Mouse (Mus musculus) lung, adult 18-20 months (tissue): ENCODE data around the gene Timm29.

Source experiments
- DNase-seq, 2 experiments: peaks; one replicate each; pipeline ENCODE4 v3.0.0; 2022; ENCODE audit warnings: mixed read lengths in 2 of 2

Gene Timm29

DNA sequence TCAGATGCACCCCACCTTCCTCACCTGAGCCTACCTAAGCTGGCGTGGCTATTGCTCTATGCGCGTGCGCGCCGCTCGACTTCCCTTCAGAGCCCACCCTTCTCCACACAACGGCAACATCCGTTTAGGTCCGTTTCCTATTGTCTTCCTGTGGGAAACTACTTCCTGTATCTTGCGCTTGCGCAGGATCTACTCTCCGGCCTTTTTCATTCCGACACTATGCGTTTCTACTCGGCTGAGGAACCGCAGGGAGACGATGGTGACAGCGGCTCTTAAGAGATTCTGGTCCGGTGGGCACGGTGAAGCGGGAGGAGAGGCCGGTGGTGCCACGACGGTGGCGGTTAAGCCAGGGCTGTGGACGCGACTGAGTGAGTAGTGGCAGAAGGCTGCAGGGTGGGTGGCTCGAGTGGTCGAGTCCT lies at the start of gene Timm29, which contains the start of gene Yipf2:
Gene Timm29 (plus strand): TSS at position 20 of the 419 bp plus-strand sequence.
Gene Yipf2 (minus strand): TSS at position 126 of the 419 bp plus-strand sequence.
- DNase-seq = peak; percentile 91 to 94

GRCm38 (mm10) chr9:21545351-21545915 lies 47.1 kb upstream of the Timm29 start:
- DNase-seq = no peak

DNA sequence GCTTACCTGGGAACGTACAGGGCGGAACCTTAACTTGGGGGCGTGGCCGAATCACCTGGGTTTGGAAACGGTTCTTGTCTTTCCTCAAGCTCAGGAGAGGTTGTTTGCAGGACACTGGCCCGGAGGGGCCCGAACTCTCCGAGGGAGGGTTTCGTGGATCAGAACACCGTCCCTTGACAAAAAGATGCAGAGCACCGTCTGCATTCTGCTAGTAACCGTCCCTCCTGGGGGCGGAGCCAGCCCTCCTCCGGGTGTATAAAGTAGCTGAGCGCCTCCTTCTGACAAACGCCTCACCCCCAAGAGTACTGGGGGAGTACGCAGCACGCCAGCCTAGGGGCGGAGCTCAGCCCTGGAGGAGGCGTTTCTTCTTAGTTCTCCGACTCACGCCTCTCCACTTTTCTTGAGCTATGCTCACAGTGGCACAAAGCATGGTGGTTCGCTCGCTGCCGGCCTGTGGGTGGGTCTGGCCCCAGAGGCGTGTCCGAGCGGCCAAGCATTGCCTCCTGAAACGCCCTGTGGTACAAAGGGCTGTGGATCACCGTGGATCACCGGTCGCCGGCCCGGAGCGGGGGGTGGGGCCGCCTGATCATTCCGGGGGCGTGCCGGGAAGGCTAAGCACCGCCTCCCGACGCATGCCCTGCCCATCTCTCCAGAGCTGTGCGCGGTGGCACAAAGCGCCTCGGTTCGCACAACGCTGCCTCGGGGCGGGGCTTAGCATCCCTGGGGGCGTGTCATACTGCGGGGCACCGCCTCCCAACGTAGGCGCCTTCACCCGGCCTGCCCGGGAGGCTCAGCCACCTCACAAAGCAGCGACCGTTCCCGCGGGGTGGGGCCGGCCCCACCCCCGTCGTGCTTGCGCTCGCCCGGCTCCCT lies 46.4 kb upstream of the Timm29 start:
- DNase-seq = peak; percentile 99

GRCm38 (mm10) chr9:21546789-21547074 lies 45.8 kb upstream of the Timm29 start, which contains the start of gene Carm1:
TSS of gene Carm1 (plus strand) at chr9:21546894.
- no peak for DNase-seq

GRCm38 (mm10) chr9:21547075-21547941 lies 45.2 kb upstream of the Timm29 start:
- peak; percentile 59 to 61 for DNase-seq

- DNase-seq = no peak
Measured at GRCm38 (mm10) chr9:21551049-21551448, 41.5 kb upstream of the Timm29 start.

- DNase-seq = no peak
Measured at GRCm38 (mm10) chr9:21553607-21554273, 38.8 kb upstream of the Timm29 start.

GRCm38 (mm10) chr9:21555198-21555742 lies 37.3 kb upstream of the Timm29 start:
- no peak for DNase-seq

DNA sequence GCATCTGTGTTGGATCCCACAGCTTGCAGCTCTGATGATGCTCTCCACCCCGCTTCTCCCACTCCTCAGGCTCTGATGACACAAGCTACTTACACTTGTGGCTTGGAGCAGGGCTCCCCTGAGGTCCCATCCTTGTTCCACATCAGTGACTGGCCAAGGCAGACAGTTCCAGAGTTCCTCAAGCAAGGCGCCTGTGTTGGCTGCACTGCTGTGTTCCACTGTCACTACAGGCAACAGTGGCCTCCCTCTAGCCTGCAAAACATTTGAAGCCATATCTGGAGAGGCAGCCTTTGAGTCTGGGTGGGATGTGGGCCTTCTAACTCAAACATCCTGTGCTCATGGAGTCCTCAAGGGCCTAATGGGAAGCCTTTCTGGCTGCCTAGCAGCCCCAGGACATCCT lies 35.5 kb upstream of the Timm29 start:
- no peak for DNase-seq

GRCm38 (mm10) chr9:21557556-21557955 lies 35.0 kb upstream of the Timm29 start:
- DNase-seq = no peak

DNA sequence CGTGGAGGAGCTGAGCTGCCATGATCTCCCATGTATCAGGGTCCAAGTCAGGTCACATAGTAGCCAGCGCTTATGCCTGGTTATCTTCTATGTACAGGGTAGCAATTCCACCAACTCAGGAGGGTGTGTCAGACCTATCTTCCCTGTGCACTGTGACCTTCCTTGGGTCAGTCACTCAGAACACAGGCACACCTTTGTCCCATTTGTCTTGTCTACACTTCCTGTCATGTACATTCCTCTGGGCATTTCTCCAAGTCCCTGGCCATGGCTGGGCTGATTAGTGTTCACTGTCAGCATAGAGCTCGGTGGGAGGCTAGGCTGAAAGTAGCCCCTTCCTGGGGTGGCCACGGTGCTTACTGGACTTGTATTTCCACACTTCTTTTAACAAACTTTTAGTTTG lies 34.2 kb upstream of the Timm29 start:
- DNase-seq = no peak

GRCm38 (mm10) chr9:21559151-21559550 lies 33.4 kb upstream of the Timm29 start:
- DNase-seq = no peak

GRCm38 (mm10) chr9:21564420-21564819 lies 28.1 kb upstream of the Timm29 start:
- no peak for DNase-seq

- no peak for DNase-seq
Measured at GRCm38 (mm10) chr9:21565004-21565586, 27.4 kb upstream of the Timm29 start.

DNA sequence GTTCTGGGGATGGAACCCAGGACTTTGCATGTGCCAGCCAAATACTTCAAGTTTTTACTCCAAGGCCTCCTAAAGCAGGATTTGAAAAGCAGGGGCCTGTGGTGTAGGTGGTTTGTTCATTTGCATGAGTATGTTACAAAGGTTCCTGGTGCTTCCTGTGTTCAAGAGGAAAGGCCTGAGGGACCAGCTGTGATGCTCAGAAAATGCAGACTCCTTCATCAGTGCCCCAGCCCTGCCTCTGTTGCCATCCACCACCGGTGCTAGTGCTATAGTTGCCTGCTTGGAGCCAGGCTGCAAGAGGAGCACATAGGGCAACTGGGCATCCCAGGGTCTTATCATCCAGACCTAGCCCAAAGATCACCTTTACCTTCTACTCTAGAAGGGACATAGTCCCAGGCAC lies 26.0 kb upstream of the Timm29 start:
- DNase-seq = no peak

- no peak for DNase-seq
Measured at GRCm38 (mm10) chr9:21567051-21567450, 25.5 kb upstream of the Timm29 start.

DNA sequence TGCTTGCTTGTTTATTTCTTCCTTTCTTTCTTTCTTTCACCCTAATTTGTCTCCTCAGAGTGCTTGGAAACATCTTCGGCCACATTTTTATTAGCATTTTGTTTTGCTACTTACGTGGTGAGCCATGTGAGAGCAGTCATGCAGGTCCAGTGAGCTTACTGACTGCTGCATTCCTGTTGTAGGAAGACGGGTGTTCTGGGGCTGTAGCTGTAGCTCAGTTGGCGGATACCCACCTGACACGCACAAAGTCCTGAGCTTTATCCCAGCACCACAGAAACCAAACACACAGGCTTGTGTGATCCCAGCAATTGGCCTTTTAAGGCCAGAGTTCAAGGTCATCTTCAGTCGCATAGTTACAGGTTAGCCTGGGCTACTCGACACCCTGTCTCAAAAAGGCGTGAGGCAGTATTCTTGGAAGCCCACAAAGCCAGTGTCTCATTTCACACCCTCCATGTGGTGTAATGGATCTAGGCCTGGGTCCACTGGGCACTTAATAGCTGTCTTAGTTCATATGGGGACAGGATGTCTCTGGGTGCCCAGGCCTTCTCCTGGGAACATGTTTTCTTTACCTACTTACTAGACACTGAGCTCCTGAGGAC lies 23.8 kb upstream of the Timm29 start:
- DNase-seq = no peak

GRCm38 (mm10) chr9:21574012-21574801 lies 18.3 kb upstream of the Timm29 start:
- no peak for DNase-seq

DNA sequence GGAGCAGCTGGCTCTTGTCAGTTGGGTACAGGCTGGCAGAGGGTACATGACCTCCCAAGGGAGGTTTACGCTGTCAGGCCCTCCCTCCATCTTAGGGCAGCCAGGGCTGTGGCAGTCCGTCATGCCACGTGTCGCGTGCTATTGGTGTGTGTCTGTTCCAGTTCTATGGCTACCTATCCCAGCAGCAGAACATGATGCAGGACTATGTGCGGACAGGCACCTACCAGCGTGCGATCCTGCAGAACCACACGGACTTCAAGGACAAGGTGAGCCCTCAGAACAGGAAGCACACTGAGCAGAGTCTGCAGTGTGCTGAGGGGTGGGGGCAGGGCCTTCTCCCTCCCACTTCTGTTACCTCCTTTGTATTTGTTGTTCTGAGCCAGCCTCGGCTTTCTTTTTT lies 17.3 kb upstream of the Timm29 start:
- no peak for DNase-seq

DNA sequence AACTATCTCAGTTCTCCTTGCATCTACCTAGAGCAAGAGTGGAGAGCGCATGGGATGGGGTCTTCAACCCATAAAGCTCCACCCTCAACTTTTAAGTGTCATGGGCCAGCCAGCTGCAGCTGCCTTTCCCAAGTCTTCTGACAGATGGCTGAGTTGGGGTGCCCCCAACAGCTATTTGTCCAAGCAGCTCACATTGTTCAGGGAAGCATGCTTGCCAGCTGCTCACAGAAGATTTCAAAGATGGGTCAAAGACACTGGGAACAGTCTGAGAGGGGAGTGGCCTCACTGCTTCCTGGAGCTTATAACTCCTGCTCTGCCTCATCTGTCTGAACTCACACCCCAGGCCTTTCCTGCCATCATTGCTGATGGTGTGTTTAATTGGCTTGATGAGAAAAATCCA lies 16.2 kb upstream of the Timm29 start:
- no peak for DNase-seq

- no peak for DNase-seq
Measured at GRCm38 (mm10) chr9:21578226-21578625, 14.3 kb upstream of the Timm29 start.
